Mouse (Mus musculus): ENCODE data around the gene 1700030K09Rik.

Gene 1700030K09Rik

GRCm38 (mm10) chr8:72443338-72443993 lies at the start of gene 1700030K09Rik, which contains the start of gene Calr3:
Gene 1700030K09Rik, plus strand, starts transcription at chr8:72443880.
Gene Calr3, minus strand, starts transcription at chr8:72443870.
- peak; percentile 94 for DNase-seq (ENCODE audit: low read depth, low spot score)

GRCm38 (mm10) chr8:72401381-72401780 lies 42.3 kb upstream of the 1700030K09Rik start:
- DNase-seq (ENCODE audit: low read depth, low spot score) = no peak

DNA sequence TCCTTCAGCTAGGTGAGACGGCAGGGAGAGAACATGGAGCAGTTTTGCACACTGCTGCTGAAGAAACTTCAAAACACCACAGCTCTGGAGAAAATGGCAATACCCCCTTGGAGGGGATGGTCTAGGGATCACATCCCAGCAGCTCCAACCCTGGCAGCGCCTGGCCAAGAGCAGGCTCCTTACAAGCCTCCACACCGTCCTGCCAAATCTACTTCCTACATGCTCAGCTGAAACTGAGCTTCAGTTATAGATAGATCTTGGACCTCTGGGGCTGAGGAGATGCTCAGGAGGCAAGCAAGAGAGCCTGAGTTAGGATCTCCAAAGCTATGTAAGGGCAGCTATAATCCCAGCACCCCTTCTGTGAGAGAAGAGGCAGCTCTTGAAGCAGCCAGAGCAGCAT lies 40.7 kb upstream of the 1700030K09Rik start:
- DNase-seq (ENCODE audit: low read depth, low spot score) = no peak

- DNase-seq (ENCODE audit: low read depth, low spot score) = no peak
Observed at GRCm38 (mm10) chr8:72407878-72408277, 35.8 kb upstream of the 1700030K09Rik start.

DNA sequence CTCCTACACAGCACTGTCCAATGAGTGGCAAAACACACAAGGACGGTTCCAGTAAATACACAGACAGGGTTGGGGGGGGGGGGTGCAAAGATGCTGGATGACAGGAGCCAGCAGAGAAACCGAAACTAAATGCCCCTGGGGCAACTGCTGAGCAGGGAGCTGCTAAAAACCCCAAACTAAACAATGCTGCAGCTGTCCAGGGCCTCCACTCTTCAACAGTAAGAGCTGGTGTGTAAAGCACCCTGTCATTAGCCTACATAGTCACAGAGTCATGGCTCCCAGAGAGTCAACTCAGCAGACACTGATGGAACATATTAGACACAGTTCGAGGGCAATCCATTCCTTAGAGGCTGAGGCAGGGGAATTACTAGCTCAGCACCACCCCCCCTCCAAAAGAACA lies 34.2 kb upstream of the 1700030K09Rik start:
- DNase-seq (ENCODE audit: low read depth, low spot score) = no peak

DNA sequence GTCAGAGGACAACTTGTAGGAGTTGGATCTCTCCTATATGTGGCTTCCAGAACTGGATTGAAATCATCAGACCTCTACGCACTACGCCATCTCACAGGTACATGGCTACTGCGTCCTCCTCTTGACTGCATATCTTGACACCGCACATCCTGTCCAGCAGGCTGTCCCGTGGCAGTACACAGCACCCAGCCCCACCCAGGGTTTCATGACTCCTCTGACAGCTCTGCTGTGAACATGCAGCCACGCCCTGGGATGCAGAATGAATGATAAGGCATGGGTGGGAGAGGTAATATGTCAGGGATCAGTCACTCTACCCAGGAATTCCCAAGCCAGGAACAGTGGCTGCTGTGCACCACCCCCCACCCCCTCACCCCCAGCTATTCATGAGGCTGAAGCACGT lies 29.8 kb upstream of the 1700030K09Rik start:
- no peak for DNase-seq (ENCODE audit: low read depth, low spot score)

- DNase-seq (ENCODE audit: low read depth, low spot score) = no peak
Observed at GRCm38 (mm10) chr8:72415252-72415651, 28.4 kb upstream of the 1700030K09Rik start.

DNA sequence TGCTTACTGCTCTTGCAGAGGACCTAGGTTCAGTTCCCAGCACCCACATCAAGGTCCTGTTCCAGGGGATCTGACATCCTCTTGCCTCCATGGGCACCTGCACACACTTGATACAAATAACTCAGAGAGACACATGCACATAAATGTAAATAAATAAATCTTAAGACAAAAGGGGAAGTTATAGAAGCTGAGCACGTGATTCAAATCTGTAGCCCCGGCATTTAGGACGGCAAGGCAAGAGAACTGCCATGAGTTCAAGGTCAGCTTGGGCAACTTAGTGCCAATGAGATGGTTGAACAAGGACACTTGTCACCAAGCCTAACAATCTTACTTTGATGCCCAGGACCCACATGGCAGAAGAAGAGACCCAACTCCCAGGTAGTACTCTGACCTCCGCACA lies 25.6 kb upstream of the 1700030K09Rik start:
- no peak for DNase-seq (ENCODE audit: low read depth, low spot score)

- DNase-seq (ENCODE audit: low read depth, low spot score) = no peak
Observed at GRCm38 (mm10) chr8:72420571-72421361, 22.9 kb upstream of the 1700030K09Rik start.

- peak; percentile 96 for DNase-seq (ENCODE audit: low read depth, low spot score)
Observed at GRCm38 (mm10) chr8:72421362-72422335, 22.0 kb upstream of the 1700030K09Rik start, which contains the start of gene Eps15l1. Gene Eps15l1, minus strand, starts transcription at chr8:72421460.

DNA sequence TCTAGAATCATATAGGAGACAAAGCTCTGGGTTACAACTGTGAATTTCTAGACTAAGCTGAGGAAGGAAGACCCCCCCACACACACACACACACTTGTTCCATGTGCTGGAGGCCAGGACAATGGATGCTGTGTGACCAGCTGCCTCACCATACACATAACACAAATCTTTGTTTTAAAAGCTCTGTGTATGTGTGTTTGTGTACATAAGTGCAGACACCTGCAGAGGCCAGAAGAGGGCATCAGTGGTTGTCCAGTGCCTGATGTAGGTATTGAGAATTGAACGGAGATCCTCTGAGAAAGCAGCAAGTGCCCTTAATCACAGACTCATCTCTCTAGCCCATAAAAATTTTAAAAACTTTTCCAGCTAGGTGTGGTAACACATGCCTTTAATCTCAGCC lies 20.8 kb upstream of the 1700030K09Rik start:
- DNase-seq (ENCODE audit: low read depth, low spot score) = no peak

- no peak for DNase-seq (ENCODE audit: low read depth, low spot score)
Observed at GRCm38 (mm10) chr8:72429676-72430075, 14.0 kb upstream of the 1700030K09Rik start.

- no peak for DNase-seq (ENCODE audit: low read depth, low spot score)
Observed at GRCm38 (mm10) chr8:72434952-72435351, 8.7 kb upstream of the 1700030K09Rik start.

DNA sequence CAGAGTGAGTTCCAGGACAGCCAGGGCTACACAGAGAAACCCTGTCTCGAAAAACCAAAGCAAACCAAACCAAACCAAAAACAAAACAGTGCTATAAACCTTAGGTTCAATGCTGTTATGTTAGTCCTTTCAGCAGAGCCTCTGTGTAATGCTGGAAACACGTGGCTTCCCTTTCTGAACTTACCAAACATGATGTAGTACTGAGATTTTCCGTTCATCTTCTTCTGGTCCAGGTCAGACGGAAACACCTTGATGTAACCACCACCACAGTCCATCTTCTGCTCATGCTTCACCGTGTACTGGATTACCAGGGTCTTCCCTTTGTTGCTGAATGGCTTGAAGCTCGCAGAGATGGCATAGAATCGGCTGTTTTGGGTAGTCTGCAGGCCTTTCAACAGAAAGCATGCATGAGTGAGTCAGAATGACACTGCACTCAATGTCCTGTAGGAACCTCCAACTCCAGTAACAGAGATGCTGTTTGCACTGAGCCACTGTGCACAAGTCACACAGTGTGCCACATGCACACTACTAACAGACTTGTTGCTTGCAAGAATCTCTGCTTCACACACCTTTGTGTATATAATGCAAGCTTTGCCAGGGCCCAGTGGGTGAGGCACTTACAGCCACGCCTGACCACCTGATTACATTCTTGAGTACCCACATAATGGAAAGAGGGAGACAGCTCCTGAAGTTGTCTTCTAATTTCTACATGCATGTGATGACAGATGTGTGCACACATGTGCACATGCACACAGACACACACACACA lies 5.2 kb upstream of the 1700030K09Rik start:
- no peak for DNase-seq (ENCODE audit: low read depth, low spot score)

GRCm38 (mm10) chr8:72443994-72444350 lies 292 bp downstream of the 1700030K09Rik start:
- no peak for DNase-seq (ENCODE audit: low read depth, low spot score)

DNA sequence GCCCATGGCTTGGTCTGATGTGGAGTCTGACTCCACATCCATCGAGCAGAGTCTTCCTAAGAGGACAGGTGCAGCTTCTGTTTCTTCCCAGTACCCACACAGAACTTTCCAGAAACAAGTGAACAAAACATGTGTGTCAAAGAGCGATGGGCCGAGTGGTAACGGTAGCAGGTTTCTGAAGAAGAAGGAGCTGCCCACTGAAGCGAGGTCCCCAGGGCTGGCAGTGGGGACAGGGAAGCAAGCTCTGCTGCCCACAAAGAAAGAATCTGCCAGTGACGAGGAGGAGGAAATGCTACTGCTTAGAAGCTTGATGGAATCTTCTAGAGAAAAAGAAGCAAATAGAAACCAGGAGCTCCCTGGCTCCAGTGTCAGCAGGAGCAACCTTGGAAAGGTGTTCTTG lies 1.4 kb downstream of the 1700030K09Rik start:
- no peak for DNase-seq (ENCODE audit: low read depth, low spot score)

DNA sequence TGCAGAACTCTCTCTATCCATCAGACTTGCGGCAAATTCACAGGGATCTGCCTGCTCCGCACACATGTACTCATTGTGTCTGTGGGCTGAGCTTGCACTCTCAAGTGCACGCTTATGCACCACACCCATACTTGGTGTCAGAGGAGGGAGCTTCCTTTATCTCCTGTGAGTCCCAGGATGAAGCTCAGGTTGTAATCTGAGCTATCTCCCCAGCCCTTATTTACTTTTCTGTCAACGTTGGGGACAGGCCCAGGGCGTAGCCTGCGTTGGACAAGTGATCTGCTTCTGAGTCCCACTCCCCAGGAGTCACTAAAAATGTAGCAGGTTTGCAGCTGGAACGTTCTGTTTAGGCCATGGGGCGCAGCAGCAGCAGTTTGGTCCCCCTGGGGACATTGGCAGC lies 7.8 kb downstream of the 1700030K09Rik start:
- DNase-seq (ENCODE audit: low read depth, low spot score) = no peak

DNA sequence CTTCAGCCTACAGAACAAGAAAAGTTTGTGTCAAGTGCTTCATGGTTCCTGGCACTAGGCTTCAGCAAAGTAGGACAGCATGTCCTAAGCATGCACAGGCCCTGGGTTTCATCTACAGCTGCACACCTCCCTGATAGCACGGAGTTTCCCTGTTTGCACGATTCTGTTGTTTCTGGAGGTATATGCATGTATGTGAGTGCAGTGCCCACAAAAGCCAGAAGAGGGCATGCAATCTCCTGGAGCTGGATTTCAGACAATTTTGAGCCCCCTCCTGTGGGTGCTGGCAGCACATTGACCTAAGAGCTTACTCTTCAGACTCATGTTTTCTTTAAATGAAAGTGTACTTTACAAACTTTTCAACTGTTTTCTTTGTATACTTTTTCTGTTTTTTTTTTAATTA lies 10.2 kb downstream of the 1700030K09Rik start:
- DNase-seq (ENCODE audit: low read depth, low spot score) = no peak

DNA sequence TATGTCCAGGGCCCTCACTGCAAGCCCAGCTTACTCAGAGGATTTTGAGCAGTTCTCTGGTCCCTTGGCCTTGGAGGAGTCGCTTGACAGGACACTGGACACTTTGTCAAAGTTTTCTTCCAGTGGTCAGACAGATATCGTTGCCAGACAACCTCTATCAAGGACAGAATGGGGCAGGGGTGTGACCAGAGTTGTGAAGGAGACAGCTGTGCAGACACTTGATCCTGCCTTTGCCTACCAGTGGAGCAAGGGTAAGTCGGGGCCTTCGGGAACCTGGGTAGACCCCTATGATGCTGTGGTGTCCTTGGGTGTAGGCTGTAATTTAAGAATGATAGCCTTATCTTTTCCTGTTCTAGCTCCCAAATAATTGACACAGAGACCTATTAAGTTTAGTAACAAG lies 11.6 kb downstream of the 1700030K09Rik start:
- no peak for DNase-seq (ENCODE audit: low read depth, low spot score)

GRCm38 (mm10) chr8:72457806-72458205 lies 14.1 kb downstream of the 1700030K09Rik start:
- no peak for DNase-seq (ENCODE audit: low read depth, low spot score)

GRCm38 (mm10) chr8:72458457-72458856 lies 14.8 kb downstream of the 1700030K09Rik start:
- no peak for DNase-seq (ENCODE audit: low read depth, low spot score)

Data from retina, adult 2 months (tissue).